Mouse (Mus musculus): ENCODE measurements at regions not wholly inside any gene's neighbourhood (a gene's known extent, or its start where the extent isn't known, plus 50 kb on each side); places are given as distances from the start of the nearest gene placed in this dataset.

DNA sequence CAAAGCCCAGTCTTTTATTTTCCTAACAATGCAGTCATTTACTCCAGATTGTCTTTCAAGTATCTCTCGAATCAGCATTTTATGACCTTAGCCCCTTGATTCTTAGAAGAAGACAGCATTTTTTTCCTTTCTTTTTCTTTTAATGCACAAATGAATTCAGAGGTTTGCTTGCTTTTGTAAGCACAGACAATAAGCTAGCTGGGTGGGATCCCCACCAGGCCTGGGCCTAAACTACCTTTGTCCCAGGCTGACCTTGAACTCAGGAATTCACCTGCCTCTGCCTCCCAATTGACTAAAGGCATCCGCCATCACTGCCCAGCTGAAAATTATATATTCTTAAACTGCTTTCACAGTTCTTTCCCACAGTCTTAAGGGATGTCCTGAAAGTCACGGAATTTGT lies 195.5 kb upstream of the Ednra start:
- TF ChIP-seq GATA1 (IDR thresholded peaks at IDR 0.05; ENCODE audit: borderline replicate concordance, low read length) (no peak), FLI1 (IDR thresholded peaks at IDR 0.05; ENCODE audit: low read length) (no peak)

All from megakaryocyte, embryonic 14.5 days (primary cell).